Mouse (Mus musculus): Measurements from ENCODE around the gene Gm14819. TPM values are rescaled to one million over a fixed set of nuclear protein-coding genes. Genes with fewer than 3 reads are reported as not detected.
"Not testable (repeated sequence)": the region's sequence is repeated elsewhere in the genome, so short reads cannot be mapped to it uniquely, and the experiment has no call there.

Gene Gm14819
- polyA plus RNA-seq (2015; fragmentation: Nextera tagmentation; extraction: Ambion mirVana), result not detected in 2 replicates

GRCm38 (mm10) chrX:35403883-35404282 lies at the start of gene Gm14819:
Gm14819 (plus strand) TSS chrX:35404183.
- not testable (repeated sequence) for H3K4me3 ChIP-seq (ENCODE audit: low read depth, low read length); H3K27ac ChIP-seq (ENCODE audit: low read length); H3K4me1 ChIP-seq (ENCODE audit: control insufficient read depth, low read depth, low read length); H3K27me3 ChIP-seq (ENCODE audit: control insufficient read depth, insufficient read depth, low read depth, low read length); H3K4me2 ChIP-seq (ENCODE audit: low read depth, low read length); H3K9ac ChIP-seq (ENCODE audit: low read depth, low read length); H3K9me3 ChIP-seq (replicated peaks; ENCODE audit: control insufficient read depth, low read length); ATAC-seq (ENCODE audit: low read depth); H3K36me3 ChIP-seq (ENCODE audit: control insufficient read depth, insufficient read depth)
- WGBS (ENCODE audit: insufficient replicate concordance), result no CpG with 5 or more reads among the region's 6 CpGs
